Mouse (Mus musculus) E14TG2a.4 (cell line): Measurements from ENCODE around the gene Cwh43.
"Not testable (repeated sequence)": the region's sequence is repeated elsewhere in the genome, so short reads cannot be mapped to it uniquely, and the experiment has no call there.

ENCODE experiments used
- H3K27me3 ChIP-seq: 2 replicates; pipeline ENCODE4 v1.6.1; 2014; ENCODE audit warnings: low read length, control low read depth; ENCODE audit not compliant: insufficient read depth
- H3K36me3 ChIP-seq: 2 replicates; pipeline ENCODE4 v1.6.1; 2014; ENCODE audit warnings: low read length, control low read depth; ENCODE audit not compliant: insufficient read depth
- H3K4me1 ChIP-seq: replicated peaks from 2 replicates; pipeline ENCODE4 v1.6.1; 2014; ENCODE audit warnings: low read depth, low read length, control low read depth
- H3K4me3 ChIP-seq: replicated peaks from 2 replicates; pipeline ENCODE4 v1.5.1; 2014; ENCODE audit warnings: mild to moderate bottlenecking, low read length
- H3K9me3 ChIP-seq: 2 replicates; pipeline ENCODE4 v1.6.1; 2014; ENCODE audit warnings: low read length, control low read depth
- CTCF ChIP-seq: conservative IDR thresholded peaks from 2 replicates; pipeline ENCODE4 v1.5.1; 2014; ENCODE audit warnings: low read length
- NANOG ChIP-seq: IDR thresholded peaks from 2 replicates; pipeline ENCODE4 v1.6.1; 2014; ENCODE audit warnings: borderline replicate concordance, low read length, mixed read lengths
- POU5F1 ChIP-seq: IDR thresholded peaks from 2 replicates; pipeline ENCODE4 v1.6.1; 2014; ENCODE audit warnings: low read length, borderline replicate concordance

The Cwh43 gene

DNA sequence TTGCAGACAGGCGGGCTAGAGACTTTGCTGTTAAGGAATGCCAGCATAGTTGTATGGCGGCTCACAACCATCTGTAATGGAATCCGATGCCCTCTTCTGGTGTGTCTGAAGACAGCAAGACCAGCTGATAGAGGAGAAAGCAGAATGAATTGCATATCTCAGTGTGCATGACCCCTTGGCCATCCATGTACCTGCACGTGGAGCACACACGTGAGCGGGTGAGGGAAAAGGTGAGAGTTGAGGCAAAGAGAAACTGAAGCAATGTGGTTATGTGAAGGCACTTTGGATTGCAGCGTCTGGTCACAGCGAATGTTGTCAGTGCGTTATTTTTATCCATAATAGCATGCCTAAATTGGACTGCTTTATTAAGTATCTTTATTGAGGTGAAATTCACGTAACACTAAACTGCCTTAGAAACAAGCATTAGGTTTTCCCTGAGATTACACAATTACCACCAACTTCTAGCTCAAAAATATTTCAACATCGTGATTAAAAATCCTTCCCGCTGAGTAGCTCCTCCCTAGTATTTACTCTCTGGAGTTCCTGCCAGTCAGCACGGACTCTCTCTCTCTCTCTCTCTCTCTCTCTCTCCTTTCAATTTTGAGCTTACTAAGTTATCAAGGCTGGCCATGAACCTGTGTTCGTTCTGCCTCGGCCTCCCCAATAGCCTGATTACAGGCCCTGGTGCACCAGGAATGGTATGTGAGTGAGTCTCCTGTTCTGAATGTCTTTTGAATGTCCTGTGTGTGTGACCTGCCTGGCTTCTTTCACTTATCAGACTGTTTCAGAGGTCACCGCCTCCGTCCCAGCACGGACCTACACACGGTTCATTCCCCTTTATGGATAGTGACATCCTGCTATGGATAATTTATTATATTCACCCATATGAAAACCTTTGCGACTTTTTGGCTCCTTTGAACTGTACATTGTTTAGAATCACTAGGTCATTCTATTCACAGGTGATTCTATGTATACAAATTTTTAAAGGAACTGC, 68.8 kb downstream of the Cwh43 start:
- Histone ChIP-seq H3K4me3 (no peak overlapping the region), H3K4me1 (no peaks in the 10 kb centered on the region), H3K27me3 (no peaks in the 10 kb centered on the region; the same call in 1 of the 2 replicates), H3K9me3 (peaks cover 5% of the 10 kb centered on the region; the same call in 1 of the 2 replicates), H3K36me3 (no peaks in the 10 kb centered on the region)
- no peak for TF ChIP-seq POU5F1
- TF ChIP-seq CTCF = no peak
- TF ChIP-seq NANOG = no peak

GRCm38 (mm10) chr5:73480700-73481099, 74.8 kb downstream of the Cwh43 start, which contains the start of gene Dcun1d4:
Gene Dcun1d4, plus strand, starts transcription at chr5:73481000.
- H3K4me3 ChIP-seq = no peak within 1 kb of the TSS
- H3K27me3 ChIP-seq = peaks cover 9% of the 10 kb centered on the region; the same call in 1 of the 2 replicates
- no peaks in the 10 kb centered on the region; the same call in 1 of the 2 replicates for H3K4me1 ChIP-seq
- H3K9me3 ChIP-seq = peaks cover 5% of the 10 kb centered on the region; the same call in 1 of the 2 replicates
- TF ChIP-seq NANOG (no peak), CTCF (no peak), POU5F1 (no peak)
- no peaks in the 10 kb centered on the region for H3K36me3 ChIP-seq

DNA sequence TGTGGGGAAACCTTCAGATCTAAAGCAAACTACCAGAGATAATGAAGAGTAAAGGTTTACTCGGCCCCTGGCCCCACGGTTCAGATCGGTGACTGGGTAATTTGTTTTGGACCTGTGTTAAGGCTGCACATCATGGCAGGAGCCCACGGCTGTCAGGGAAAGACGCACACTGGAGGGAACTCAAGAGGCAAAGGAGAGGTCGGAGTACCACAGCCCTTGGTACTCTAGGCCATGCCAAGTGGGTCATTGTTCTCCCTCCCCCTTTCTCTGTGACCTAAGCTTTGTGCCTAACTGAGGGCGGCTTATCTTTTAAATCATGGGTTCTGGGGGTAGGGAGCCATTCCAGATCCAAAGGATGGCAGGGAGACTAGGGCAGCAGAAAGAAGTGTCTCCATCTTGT, 75.5 kb downstream of the Cwh43 start:
- Histone ChIP-seq H3K4me1 (peaks cover 4% of the 10 kb centered on the region), H3K27me3 (peaks cover 9% of the 10 kb centered on the region; the same call in 1 of the 2 replicates), H3K9me3 (peaks cover 5% of the 10 kb centered on the region; the same call in 1 of the 2 replicates), H3K36me3 (no peaks in the 10 kb centered on the region), H3K4me3 (no peak overlapping the region)
- TF ChIP-seq CTCF (no peak), NANOG (no peak), POU5F1 (no peak)

GRCm38 (mm10) chr5:73482381-73482780, 76.5 kb downstream of the Cwh43 start:
- not testable (repeated sequence) for H3K4me1 ChIP-seq, H3K27me3 ChIP-seq, H3K4me3 ChIP-seq, H3K9me3 ChIP-seq, H3K36me3 ChIP-seq

GRCm38 (mm10) chr5:73484016-73484615, 78.2 kb downstream of the Cwh43 start:
- no peaks in the 10 kb centered on the region for H3K36me3 ChIP-seq

GRCm38 (mm10) chr5:73486451-73486850, 80.6 kb downstream of the Cwh43 start:
- Histone ChIP-seq H3K36me3 (no peaks in the 10 kb centered on the region), H3K27me3 (0 out of 2 replicates have a peak, but pooled peaks cover 8% of the 10 kb centered on the region), H3K4me3 (no peak overlapping the region), H3K4me1 (peaks cover 13% of the 10 kb centered on the region), H3K9me3 (no peaks in the 10 kb centered on the region)
- no peak for TF ChIP-seq NANOG
- no peak for TF ChIP-seq POU5F1
- TF ChIP-seq CTCF = no peak

More at GRCm38 (mm10) chr5:73484016-73484615, 78.2 kb downstream of the Cwh43 start:
- peaks cover 9% of the 10 kb centered on the region; the same call in 1 of the 2 replicates for H3K27me3 ChIP-seq
- no peak for TF ChIP-seq NANOG
- no peak for TF ChIP-seq CTCF
- TF ChIP-seq POU5F1 = no peak
- H3K4me1 ChIP-seq = peaks cover 4% of the 10 kb centered on the region
- peaks cover under 1% of the 10 kb centered on the region; the same call in 1 of the 2 replicates for H3K9me3 ChIP-seq
- H3K4me3 ChIP-seq = no peak overlapping the region

DNA sequence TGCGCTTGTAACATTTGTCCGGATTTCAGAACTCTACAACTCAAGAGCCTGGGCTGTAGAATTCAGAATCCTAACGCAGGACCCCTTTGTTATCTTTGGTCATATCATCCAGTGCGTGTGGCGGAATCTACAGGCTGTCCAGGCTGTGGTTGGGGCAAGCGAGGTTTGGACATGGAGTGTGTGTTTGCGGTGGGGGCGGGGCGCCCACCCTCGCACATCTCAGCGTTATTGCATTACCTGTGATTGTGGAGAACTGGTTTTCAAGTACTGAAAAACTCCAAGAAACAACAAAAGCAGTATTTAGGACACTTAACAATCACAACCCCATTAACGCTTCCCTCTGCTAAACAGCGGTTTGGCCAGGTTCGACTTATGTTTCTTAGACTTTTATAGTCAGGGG, 84.0 kb downstream of the Cwh43 start:
- no peak for TF ChIP-seq CTCF
- TF ChIP-seq NANOG = no peak
- TF ChIP-seq POU5F1 = no peak
- no peaks in the 10 kb centered on the region for H3K9me3 ChIP-seq
- peaks cover 21% of the 10 kb centered on the region for H3K4me1 ChIP-seq
- no peaks in the 10 kb centered on the region for H3K36me3 ChIP-seq
- H3K27me3 ChIP-seq = no peaks in the 10 kb centered on the region
- peak overlapping the region; percentile 83 for H3K4me3 ChIP-seq

GRCm38 (mm10) chr5:73490596-73491073, 84.8 kb downstream of the Cwh43 start:
- Histone ChIP-seq H3K4me3 (peak overlapping the region; percentile 94), H3K4me1 (peaks cover 23% of the 10 kb centered on the region), H3K27me3 (no peaks in the 10 kb centered on the region), H3K36me3 (no peaks in the 10 kb centered on the region), H3K9me3 (no peaks in the 10 kb centered on the region)
- TF ChIP-seq NANOG = no peak
- TF ChIP-seq POU5F1 = no peak
- TF ChIP-seq CTCF = no peak
